Mouse (Mus musculus) T-cell, adult 2 months (primary cell): ENCODE results near the gene Olfr618.
"Not testable (repeated sequence)": the region's sequence is repeated elsewhere in the genome, so short reads cannot be mapped to it uniquely, and the experiment has no call there.

Source experiments
- DNase-seq: peaks from one replicate; pipeline ENCODE4 v3.0.0; 2022; ENCODE audit warnings: low spot score

Olfr618 gene

GRCm38 (mm10) chr7:103589803-103590202, at the start of gene Olfr618:
Olfr618 (plus strand) TSS chr7:103590103.
- no peak for DNase-seq

GRCm38 (mm10) chr7:103542617-103543016, 47.3 kb upstream of the Olfr618 start, which contains the start of gene Olfr612:
Olfr612 (minus strand) TSS chr7:103542717.
- not testable (repeated sequence) for DNase-seq

DNA sequence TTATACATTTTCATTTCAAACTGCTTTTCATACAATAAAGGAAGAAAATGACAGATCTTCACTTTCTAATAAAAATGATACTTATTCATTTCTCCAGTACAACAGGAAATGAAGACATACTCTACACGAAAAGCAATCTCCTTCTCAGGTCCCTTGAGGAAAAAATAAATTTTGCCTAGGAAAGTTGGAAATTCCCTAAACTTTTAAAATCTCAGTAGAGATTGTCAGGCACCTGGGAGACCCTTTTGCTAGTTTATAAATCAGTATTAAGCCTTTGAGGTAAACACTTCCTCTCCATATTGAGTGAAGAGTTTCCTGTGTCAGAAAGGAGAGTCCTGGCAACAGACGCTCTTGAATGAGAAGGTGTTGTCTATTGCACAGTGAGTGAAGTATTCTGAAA, 42.1 kb upstream of the Olfr618 start, which contains the start of gene Olfr613:
Olfr613 (plus strand) TSS at position 301 of the 400 bp plus-strand sequence.
- DNase-seq = no peak

DNA sequence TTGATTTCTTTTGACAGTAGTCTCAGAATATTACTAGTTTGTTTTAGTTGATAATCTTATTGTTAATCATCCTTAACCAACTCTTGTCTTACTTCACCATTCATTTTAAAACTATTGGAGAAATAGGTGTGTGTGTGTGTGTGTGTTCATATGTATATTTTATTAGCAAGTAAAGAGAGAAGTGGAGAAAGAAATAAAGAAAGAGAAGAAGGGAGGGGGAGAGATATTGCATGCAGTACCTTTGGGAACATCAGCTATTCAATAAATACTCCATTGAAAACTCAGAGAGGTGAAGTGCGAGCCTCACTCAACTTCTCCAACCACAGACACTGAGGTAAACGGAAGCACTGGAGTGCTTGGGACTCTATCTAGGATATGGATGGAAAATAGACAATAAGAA, 34.1 kb upstream of the Olfr618 start, which contains the start of gene Olfr615:
Olfr615 (plus strand) TSS at position 301 of the 400 bp plus-strand sequence.
- DNase-seq = no peak

DNA sequence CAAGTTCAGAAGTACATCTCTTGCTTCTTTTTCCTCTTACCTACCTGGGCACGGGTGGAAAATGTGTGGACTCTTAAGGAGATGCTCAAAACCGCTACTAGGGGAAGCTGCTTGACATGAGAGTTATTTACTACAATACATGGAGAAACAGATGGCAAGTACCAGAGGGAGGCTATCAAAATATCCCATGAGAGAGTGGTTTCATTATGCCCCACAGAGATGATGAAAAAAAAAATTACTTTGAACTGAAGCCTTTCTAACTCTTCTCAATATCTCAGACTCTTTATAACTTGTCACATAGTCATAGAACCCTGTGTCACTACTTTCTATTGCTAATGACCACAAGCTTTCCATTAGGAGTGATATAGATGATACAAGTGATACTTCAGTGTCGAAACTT, 20.9 kb upstream of the Olfr618 start, which contains the start of gene Olfr616:
Olfr616 (minus strand) TSS at position 101 of the 400 bp plus-strand sequence.
- no peak for DNase-seq

- no peak for DNase-seq
Measured at GRCm38 (mm10) chr7:103572761-103573160, 17.1 kb upstream of the Olfr618 start, which contains the start of gene Olfr617. Olfr617 (plus strand) TSS chr7:103573061.

- no peak for DNase-seq
Measured at GRCm38 (mm10) chr7:103600275-103600674, 10.4 kb downstream of the Olfr618 start, which contains the start of gene Olfr619. Olfr619 (plus strand) TSS chr7:103600575.

DNA sequence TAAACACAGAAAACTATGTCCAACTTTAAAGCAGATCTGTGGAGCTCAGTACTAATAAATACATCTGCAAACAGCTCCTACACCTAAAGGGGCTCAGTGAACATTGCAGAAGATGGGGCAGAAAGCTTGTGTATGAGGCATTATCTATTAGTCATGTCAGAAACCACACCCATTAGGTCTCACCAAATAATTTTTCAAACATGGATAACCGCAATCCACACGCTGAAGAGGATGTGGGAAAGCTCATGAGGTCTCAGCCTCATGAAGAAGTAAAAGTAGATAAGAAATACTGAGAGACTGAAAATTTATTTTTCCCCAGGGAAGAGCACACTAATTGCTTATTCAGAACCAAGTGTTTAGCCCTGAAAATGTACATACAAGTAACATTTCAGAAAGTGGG, 17.5 kb downstream of the Olfr618 start:
- no peak for DNase-seq

- no peak for DNase-seq
Measured at GRCm38 (mm10) chr7:103612434-103612833, 22.5 kb downstream of the Olfr618 start, which contains the start of gene Olfr620. Olfr620 (minus strand) TSS chr7:103612534.

GRCm38 (mm10) chr7:103636795-103637194, 46.9 kb downstream of the Olfr618 start:
- DNase-seq = no peak

- no peak for DNase-seq
Measured at GRCm38 (mm10) chr7:103642602-103643001, 52.7 kb downstream of the Olfr618 start, which contains the start of gene Olfr622. Olfr622 (minus strand) TSS chr7:103642702.

GRCm38 (mm10) chr7:103644070-103644469, 54.2 kb downstream of the Olfr618 start:
- DNase-seq = no peak
